Mouse (Mus musculus): Measurements from ENCODE around the gene Nup93.

Nup93 gene

GRCm38 (mm10) chr8:94186542-94186941 lies 27.8 kb upstream of the Nup93 start:
- no peak for DNase-seq (ENCODE audit: low read depth, low spot score)

GRCm38 (mm10) chr8:94187290-94188002 lies 26.9 kb upstream of the Nup93 start:
- DNase-seq (ENCODE audit: low read depth, low spot score) = no peak

DNA sequence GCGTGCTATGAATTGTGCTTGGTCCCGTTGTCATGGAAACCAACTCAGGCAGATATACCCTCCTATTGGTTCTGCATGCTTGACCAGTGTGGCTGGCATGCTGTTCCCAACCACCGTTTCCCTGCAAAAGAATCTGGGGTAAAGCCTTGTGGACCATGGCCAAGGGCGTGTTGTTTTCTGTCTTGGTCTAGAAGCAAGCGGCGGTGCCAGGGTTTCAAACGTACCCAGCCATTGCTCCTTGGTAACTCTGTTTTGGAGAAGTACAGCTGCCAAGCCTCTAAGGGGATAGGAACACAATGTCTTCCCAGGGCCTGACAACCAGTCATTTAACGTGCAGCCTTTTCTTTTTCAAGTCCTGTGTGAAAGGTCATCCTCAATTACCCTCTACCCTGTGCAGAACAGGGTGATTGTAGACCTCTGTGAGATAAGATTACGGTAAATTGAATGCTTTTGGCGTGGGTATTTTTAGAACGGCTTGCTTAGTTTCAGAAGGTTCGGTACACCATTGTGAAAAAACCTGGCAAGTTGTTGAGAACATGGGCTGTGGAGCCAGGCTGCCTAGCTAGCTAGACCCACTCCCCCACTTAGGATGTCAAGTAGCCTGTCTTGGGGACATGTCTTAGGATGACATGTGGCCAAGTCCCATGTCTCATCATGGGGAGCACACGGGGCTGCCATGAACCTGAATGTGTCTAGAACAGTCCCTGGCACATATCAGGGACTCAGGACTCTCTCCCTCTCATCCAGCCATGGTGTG lies 24.9 kb upstream of the Nup93 start:
- no peak for DNase-seq (ENCODE audit: low read depth, low spot score)

- no peak for DNase-seq (ENCODE audit: low read depth, low spot score)
These were observed 23.2 kb upstream of the Nup93 start for GRCm38 (mm10) chr8:94191101-94191691.

DNA sequence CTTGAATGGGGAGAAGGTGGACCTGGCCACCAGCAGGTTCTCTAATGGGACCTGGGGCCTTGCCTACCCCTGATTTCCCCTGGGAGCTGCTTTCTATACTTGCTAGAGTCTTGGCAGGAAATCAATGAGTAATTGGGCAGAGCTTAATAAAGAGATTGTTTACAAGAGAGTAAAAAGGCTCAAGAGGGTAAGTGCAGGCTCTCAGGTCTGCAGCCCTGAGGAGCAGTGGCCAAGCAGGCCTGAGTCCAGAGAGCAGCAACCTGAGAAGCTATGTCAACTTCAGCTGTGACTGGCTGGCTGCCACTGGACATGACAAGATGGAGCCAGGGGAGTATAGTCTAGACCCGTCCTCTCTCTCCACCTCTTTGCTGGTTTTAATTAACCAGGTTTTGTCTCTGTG lies 21.4 kb upstream of the Nup93 start:
- peak; percentile 47 for DNase-seq (ENCODE audit: low read depth, low spot score)

DNA sequence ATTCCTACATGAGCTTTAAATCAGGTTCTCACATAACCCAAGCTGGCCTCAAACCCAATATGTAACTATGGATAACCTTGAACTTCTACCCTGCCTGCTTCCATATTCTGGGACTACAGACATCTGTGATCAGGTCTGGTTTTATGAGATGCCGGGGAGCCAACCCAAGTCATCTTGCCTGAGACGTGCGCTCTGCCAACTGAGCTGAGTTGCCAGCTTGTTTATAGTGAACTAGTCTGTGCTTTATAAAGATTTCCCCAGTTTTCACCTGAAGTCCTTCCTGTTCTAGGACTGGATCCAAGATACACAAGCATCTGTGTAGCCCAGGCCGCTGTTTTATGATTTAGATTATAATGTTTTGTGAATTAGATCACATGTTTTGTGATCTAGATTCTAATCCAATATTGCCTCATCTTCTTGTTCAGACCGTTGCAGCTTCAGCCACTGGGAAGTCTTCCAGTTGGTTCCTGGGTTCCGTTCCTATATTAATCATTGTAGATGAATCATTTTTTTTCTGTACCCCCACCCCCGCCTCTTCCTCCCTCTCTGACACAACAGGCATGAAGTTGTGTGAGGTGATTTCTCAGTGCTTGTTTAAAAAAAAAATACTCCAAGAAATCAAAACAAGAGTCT lies 19.7 kb upstream of the Nup93 start:
- peak; percentile 92 for DNase-seq (ENCODE audit: low read depth, low spot score)

- peak; percentile 90 for DNase-seq (ENCODE audit: low read depth, low spot score)
These were observed 15.0 kb upstream of the Nup93 start for GRCm38 (mm10) chr8:94199202-94199869.

GRCm38 (mm10) chr8:94204043-94204442 lies 10.3 kb upstream of the Nup93 start:
- DNase-seq (ENCODE audit: low read depth, low spot score) = no peak

GRCm38 (mm10) chr8:94205736-94206135 lies 8.6 kb upstream of the Nup93 start:
- DNase-seq (ENCODE audit: low read depth, low spot score) = peak; percentile 90

DNA sequence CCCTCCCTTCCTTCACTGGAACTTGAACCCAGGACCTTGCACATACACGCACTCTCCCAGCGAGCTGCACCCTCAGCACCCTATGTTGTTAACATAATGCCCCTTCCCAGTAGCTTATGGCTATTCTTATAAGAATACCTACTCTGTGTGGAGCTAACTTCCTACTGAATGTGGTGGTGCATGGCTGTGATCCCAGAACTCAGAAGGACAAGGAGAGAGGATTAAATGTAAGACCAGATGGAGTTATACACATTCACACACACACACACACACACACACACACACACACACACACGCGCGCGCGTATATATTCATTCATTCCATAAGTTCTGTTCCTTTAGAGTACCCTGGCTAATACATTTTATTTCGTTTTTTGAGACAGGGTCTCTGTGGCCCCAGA lies 8.1 kb upstream of the Nup93 start:
- no peak for DNase-seq (ENCODE audit: low read depth, low spot score)

- no peak for DNase-seq (ENCODE audit: low read depth, low spot score)
These were observed 6.9 kb upstream of the Nup93 start for GRCm38 (mm10) chr8:94207491-94207890.

- DNase-seq (ENCODE audit: low read depth, low spot score) = no peak
These were observed 4.7 kb upstream of the Nup93 start for GRCm38 (mm10) chr8:94209639-94210038.

DNA sequence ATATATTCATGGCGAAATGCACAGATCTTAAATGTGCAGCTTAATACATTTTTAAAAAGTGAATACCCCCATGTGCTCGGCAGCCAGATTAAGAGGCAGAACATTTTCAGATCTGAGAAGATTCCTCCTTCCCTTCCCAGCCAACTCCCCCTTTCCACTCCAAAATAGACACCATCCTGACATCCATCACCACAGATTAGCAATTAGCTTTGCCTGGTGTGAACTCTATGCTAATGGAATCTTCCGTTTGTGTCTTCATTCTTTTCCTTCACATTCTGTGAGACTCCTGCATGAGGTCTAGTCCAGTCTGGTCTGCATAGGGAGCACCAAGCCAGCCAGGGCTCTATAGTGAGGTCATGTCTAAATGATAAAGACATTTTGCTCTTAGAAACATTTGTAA lies 4.1 kb upstream of the Nup93 start:
- no peak for DNase-seq (ENCODE audit: low read depth, low spot score)

DNA sequence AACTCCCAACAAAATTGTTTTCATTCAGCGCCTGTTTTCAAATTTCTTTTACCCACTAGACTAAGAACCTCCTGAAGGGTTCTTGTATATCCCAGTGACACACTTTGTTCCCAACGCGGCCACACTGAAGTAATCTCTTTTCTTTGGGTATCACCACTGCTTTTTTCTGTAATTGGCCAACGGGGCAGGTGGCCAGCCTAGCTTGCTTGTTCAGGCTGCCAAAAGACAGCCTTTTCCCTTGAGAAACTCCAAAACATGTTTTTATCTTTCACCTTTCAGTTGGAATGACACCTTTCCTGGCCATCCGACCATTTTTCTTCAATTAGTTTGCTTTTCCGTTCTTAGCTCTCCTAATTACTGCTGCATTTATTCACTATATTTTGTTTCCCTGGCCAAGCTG lies 545 bp upstream of the Nup93 start:
- no peak for DNase-seq (ENCODE audit: low read depth, low spot score)

- peak; percentile 70 for DNase-seq (ENCODE audit: low read depth, low spot score)
These were observed 13.1 kb downstream of the Nup93 start for GRCm38 (mm10) chr8:94227381-94227939.

DNA sequence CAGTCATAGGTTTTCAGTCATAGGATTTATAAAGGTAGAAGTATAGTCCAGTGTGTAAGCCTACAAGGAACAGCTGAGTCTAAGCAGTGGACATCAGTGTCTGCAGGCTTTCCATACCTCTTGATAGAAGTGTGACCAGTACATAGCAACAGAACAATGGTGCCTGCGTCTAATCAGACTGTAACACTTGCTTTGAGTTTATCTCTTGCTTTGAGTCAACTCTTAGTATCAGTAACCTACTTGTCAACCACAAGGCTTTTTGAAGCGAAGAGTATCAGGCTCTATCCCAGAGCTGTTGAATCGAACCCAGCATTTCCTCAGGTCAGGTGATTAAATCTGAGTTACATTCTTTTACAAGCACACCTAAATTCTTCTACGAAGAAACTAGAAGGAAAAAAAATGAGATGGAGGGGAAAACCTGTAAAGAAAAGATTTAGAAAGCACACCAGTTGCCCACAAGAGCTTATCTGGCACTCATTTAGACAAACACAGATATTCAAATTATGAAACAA lies 25.9 kb downstream of the Nup93 start:
- no peak for DNase-seq (ENCODE audit: low read depth, low spot score)

GRCm38 (mm10) chr8:94249836-94250435 lies 35.6 kb downstream of the Nup93 start:
- DNase-seq (ENCODE audit: low read depth, low spot score) = no peak

GRCm38 (mm10) chr8:94258881-94259280 lies 44.5 kb downstream of the Nup93 start:
- DNase-seq (ENCODE audit: low read depth, low spot score) = no peak

DNA sequence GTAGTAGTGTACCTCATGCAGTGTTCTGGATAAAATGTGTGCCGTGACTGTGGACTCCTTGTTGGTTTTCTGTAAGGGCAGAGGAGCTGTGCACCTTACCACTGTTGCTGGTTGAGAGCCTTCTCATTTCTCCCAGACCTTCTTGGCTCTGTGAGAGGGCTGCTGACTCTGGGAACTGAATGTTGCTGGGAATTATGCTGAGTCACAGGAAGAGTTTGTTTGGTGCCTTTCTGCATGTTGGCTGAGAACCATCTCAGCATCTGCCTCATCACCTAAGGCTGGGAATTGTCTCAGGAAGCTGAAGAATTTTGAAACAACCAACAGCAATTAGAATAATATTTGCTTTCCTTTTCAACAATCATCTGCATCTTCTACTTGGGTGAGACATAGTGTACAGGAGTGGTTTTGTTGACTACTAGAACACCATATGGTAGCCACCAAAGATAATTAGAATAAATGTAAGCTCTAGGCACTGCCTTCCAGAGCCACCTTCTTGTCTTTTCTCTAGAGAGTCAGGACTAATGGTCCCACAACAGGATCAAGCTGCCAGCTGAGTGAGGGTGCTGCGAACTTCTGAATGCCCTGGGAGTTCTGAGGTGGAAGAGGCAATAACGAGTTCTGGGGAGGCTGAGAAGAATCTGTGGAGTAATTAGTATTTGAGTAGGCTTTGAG lies 48.4 kb downstream of the Nup93 start:
- DNase-seq (ENCODE audit: low read depth, low spot score) = peak; percentile 80

Measured in 3T3-L1 (cell line).